Mouse (Mus musculus) embryonic facial prominence, embryonic 11.5 days (tissue): ENCODE results near the gene Mxd4. TPM values are rescaled to one million over a fixed set of nuclear protein-coding genes. Genes with fewer than 3 reads are reported as not detected.
A peak's percentile ranks its signal among the peaks of the same experiment; 100 is the strongest.

Experiments used
- ATAC-seq: fragments of 200-750 bp; cut with Nextera tagmentation; replicated peaks from 2 replicates; pipeline ENCODE4 v1.8.0; 2017; ENCODE audit warnings: low read depth; ENCODE audit not compliant: insufficient number of reproducible peaks, low FRiP score, low TSS enrichment
- DNase-seq: peaks from one replicate; pipeline ENCODE4 v3.0.0-alpha.2; 2015; ENCODE audit warnings: low spot score
- H3K27ac ChIP-seq: fragments of 300-500 bp; sonication (generic); replicated peaks from 2 replicates; pipeline ENCODE4 v1.5.1; 2014; ENCODE audit warnings: mild to moderate bottlenecking, low read depth, low read length, control low read depth
- H3K27me3 ChIP-seq: fragments of 300-500 bp; sonication (generic); 2 replicates; pipeline ENCODE4 v1.6.1; 2014; ENCODE audit warnings: mild to moderate bottlenecking, low read length, moderate library complexity, mixed read lengths; ENCODE audit not compliant: control insufficient read depth, insufficient read depth
- H3K36me3 ChIP-seq: fragments of 300-500 bp; sonication (generic); replicated peaks from 2 replicates; pipeline ENCODE4 v1.6.1; 2014; ENCODE audit warnings: low read depth, mild to moderate bottlenecking, low read length, moderate library complexity, mixed read lengths; ENCODE audit not compliant: control insufficient read depth, insufficient read depth
- H3K4me1 ChIP-seq: fragments of 300-500 bp; sonication (generic); 2 replicates; pipeline ENCODE4 v1.6.1; 2014; ENCODE audit warnings: low read length, mixed read lengths; ENCODE audit not compliant: control insufficient read depth, insufficient read depth
- H3K4me2 ChIP-seq: fragments of 300-500 bp; sonication (generic); 2 replicates; pipeline ENCODE4 v1.6.1; 2014; ENCODE audit warnings: low read depth, mild to moderate bottlenecking, control low read depth, low read length, moderate library complexity
- H3K4me3 ChIP-seq: fragments of 300-500 bp; sonication (generic); 2 replicates; pipeline ENCODE4 v1.5.1; 2014; ENCODE audit warnings: low read depth, low read length, control low read depth
- H3K9ac ChIP-seq: fragments of 300-500 bp; sonication (generic); replicated peaks from 2 replicates; pipeline ENCODE4 v1.6.1; 2014; ENCODE audit warnings: mild to moderate bottlenecking, control low read depth, low read length
- H3K9me3 ChIP-seq: fragments of 300-500 bp; sonication (generic); replicated peaks from 2 replicates; pipeline ENCODE4 v1.6.1; 2016; ENCODE audit warnings: mild to moderate bottlenecking, low read length, inconsistent platforms, mixed read lengths; ENCODE audit not compliant: control insufficient read depth
- WGBS: fragments of 180-500 bp; shearing (Covaris S2); extraction: QIAGEN DNeasy Blood & Tissue Kit; methylation state at CpG from one replicate; pipeline ENCODE4 v1.1.7; 2014; 5-methylcytosine and 5-hydroxymethylcytosine counted together
- polyA plus RNA-seq: library from polyadenylated mRNA; unstranded; fragments of >200 nt; fragmentation: Nextera tagmentation; extraction: Ambion mirVana; gene quantifications from 2 replicates; pipeline ENCODE4 v1.2.1, GENCODE M21; 2014

Gene Mxd4
- polyA plus RNA-seq, 1 experiment from 2014 or later: 17.7 TPM

GRCm38 (mm10) chr5:34177091-34177490, 10.4 kb downstream of the Mxd4 start:
- 91% methylated on average over 2 of the region's 2 CpGs for WGBS
- ATAC-seq (no peak), DNase-seq (no peak)
- Histone ChIP-seq H3K27me3 (no peaks in the 10 kb centered on the region), H3K4me2 (no peak overlapping the region), H3K4me1 (no peaks in the 10 kb centered on the region), H3K9ac (no peak overlapping the region), H3K4me3 (no peak overlapping the region), H3K36me3 (peaks cover 3% of the 10 kb centered on the region), H3K9me3 (no peaks in the 10 kb centered on the region), H3K27ac (no peak overlapping the region)

DNA sequence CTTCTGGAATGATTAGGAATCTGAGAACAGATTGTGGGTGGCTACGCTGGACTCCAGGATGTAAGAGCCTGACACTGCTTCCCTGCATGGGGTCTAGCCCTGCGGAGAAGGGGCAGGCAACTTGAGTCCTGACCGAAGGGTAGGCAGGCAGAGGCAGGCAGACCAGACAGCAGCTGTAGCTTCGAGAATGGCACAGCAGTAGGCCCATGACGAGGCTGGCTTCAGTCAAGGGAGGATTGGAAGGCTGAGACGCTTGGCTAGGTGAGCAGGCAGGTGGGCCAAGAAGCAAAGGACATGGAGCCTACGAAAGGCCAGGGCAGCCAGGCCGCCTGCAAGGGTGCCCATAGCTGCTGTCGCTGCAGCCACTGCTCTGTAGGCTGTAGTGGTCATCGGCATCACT, 10.8 kb downstream of the Mxd4 start:
- no peaks in the 10 kb centered on the region for H3K27me3 ChIP-seq
- no peaks in the 10 kb centered on the region for H3K4me1 ChIP-seq
- H3K4me3 ChIP-seq: no peak overlapping the region
- H3K36me3 ChIP-seq: peaks cover 3% of the 10 kb centered on the region
- no peaks in the 10 kb centered on the region for H3K9me3 ChIP-seq
- DNase-seq (no peak), ATAC-seq (no peak)
- no peak overlapping the region for H3K4me2 ChIP-seq
- no peak overlapping the region for H3K27ac ChIP-seq
- WGBS: 66% methylated on average over 10 of the region's 10 CpGs
- H3K9ac ChIP-seq: no peak overlapping the region

DNA sequence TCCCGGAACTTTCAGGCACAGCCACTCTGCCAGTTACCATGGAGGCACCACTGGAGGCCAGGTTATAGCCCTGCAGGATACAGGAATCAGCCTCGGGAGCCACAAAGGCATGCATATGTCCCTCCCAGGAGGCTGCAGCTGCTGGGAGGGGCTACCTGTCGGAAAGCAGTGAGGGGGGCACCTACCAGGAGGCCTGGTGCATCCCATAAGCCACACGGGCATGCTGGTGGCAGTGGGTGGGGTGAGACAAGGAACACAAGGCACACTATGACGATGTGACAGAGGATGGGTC, 12.2 kb downstream of the Mxd4 start:
- no peak overlapping the region for H3K9ac ChIP-seq
- no peak overlapping the region for H3K27ac ChIP-seq
- 30% methylated on average over 5 of the region's 5 CpGs for WGBS
- no peaks in the 10 kb centered on the region for H3K27me3 ChIP-seq
- DNase-seq (no peak), ATAC-seq (no peak)
- H3K9me3 ChIP-seq: no peaks in the 10 kb centered on the region
- H3K36me3 ChIP-seq: peaks cover 3% of the 10 kb centered on the region
- H3K4me3 ChIP-seq: no peak overlapping the region
- no peak overlapping the region for H3K4me2 ChIP-seq
- no peaks in the 10 kb centered on the region for H3K4me1 ChIP-seq

- Histone ChIP-seq H3K27ac (no peak overlapping the region), H3K4me1 (no peaks in the 10 kb centered on the region), H3K9me3 (no peaks in the 10 kb centered on the region), H3K27me3 (no peaks in the 10 kb centered on the region), H3K4me2 (no peak overlapping the region), H3K9ac (no peak overlapping the region), H3K36me3 (peaks cover 3% of the 10 kb centered on the region), H3K4me3 (no peak overlapping the region)
- ATAC-seq: no peak
- DNase-seq: no peak
- WGBS: 70% methylated on average over 5 of the region's 5 CpGs
These were observed 12.7 kb downstream of the Mxd4 start for GRCm38 (mm10) chr5:34174550-34175402.

DNA sequence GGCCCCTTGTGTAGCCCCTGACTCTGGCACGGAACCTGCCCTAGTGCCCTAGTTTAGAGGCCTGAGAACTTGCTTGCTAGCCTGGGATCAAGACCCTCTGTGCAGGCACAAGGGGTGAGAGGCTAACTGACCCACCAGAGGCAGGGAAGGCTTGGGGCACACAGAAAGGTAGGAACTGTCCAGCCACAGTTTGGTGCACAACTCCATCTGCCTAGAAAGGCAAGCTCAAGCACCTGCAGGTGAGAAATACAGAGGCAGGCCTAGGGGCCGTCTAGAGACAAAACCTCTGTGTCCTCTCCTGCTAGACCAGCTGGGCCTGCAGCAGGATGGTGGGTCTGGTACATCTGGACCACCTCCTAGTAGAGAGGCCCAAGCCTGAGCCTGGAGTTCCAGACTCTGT, 13.5 kb downstream of the Mxd4 start:
- H3K4me2 ChIP-seq: no peak overlapping the region
- no peaks in the 10 kb centered on the region for H3K27me3 ChIP-seq
- peaks cover 3% of the 10 kb centered on the region for H3K36me3 ChIP-seq
- H3K9ac ChIP-seq: no peak overlapping the region
- no peak for ATAC-seq
- H3K9me3 ChIP-seq: no peaks in the 10 kb centered on the region
- H3K27ac ChIP-seq: no peak overlapping the region
- no peak for DNase-seq
- no peaks in the 10 kb centered on the region for H3K4me1 ChIP-seq
- 83% methylated on average over 2 of the region's 2 CpGs for WGBS
- no peak overlapping the region for H3K4me3 ChIP-seq

GRCm38 (mm10) chr5:34170726-34171125, 16.8 kb downstream of the Mxd4 start:
- WGBS: 53% methylated on average over 4 of the region's 4 CpGs
- Histone ChIP-seq H3K4me1 (no peaks in the 10 kb centered on the region), H3K27ac (no peak overlapping the region), H3K36me3 (no peaks in the 10 kb centered on the region), H3K9me3 (no peaks in the 10 kb centered on the region), H3K9ac (no peak overlapping the region), H3K27me3 (no peaks in the 10 kb centered on the region), H3K4me3 (no peak overlapping the region), H3K4me2 (no peak overlapping the region)
- no peak for DNase-seq
- no peak for ATAC-seq

DNA sequence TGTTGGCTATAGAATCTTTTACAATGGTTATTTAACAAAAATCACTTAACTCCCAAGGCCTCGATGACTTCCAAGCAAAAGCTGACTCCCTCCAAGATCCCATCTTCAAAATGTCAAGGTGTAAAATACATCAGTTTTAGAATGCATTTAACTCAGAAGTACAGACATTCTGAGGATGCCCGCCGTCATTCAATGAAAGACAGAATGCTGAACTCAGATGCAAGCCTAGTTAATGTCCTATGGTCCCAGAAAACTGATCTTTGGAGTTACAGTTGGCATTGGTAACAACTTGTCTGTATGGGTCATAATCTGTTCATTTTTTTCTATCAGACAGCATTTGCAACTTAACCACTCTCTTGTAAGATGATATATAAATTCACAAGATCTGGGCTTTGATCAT, 17.6 kb downstream of the Mxd4 start:
- Histone ChIP-seq H3K27me3 (no peaks in the 10 kb centered on the region), H3K4me3 (peak overlapping the region; percentile 14; the same call in 1 of the 2 replicates), H3K36me3 (no peaks in the 10 kb centered on the region), H3K9ac (peak overlapping the region; percentile 61), H3K9me3 (no peaks in the 10 kb centered on the region), H3K4me2 (peak overlapping the region; percentile 58), H3K27ac (peak overlapping the region; percentile 68), H3K4me1 (no peaks in the 10 kb centered on the region)
- ATAC-seq (no peak), DNase-seq (no peak)
- WGBS: 81% methylated on average over 3 of the region's 3 CpGs

DNA sequence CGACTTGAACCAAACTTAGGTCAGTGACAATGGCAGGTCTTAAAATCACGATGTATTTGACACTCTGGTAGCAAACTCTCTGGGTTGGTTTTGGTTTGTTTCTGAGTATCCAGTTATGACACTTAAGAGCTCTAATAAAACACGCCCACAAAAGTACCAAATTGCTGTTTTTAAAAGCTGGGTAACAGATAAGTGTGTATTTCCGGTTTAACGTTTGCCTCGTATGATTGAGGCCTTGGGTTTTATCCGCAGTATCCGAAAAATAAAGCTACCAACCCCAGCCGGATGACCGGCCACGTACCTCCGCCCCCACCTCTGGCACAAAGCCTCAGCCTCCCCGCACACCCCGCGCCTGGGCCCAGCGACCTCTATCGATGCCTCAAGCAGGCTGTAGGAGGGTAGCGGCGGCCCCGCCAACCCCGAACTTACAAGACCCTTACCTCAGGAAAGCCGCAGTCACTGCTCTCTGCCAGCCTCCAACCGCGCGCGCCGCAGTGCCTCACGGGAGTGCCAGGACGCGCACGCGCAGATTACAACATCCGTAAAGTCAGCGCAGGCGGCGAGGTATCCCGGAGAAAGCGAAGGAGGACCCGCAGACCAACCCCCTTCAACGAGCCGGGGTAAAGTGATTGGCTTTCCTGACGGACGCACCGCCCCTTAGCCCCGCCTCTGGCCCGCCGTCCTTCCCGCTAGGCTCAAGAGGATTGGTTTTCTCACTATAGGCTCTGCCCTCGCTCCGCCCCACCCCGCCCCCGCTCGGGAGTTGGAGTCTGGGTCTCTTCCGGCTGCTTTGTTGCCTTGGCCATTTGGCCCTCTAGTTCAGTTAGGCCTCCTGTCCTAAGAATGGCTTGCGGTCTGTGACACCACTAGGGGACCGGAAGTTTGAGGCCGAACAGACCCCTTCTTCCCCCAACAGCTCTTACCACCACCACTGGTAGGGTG, 18.3 kb downstream of the Mxd4 start, which contains the start of the genes Poln and Haus3:
Gene Poln, minus strand, starts transcription at position 499 of the 942 bp plus-strand sequence.
Gene Haus3, minus strand, starts transcription at position 578 of the 942 bp plus-strand sequence.
- Histone ChIP-seq H3K4me1 (no peaks in the 10 kb centered on the region), H3K27ac (peak within 1 kb of the TSS; percentile 85), H3K36me3 (no peaks in the 10 kb centered on the region), H3K27me3 (no peaks in the 10 kb centered on the region), H3K9ac (peak within 1 kb of the TSS; percentile 92), H3K9me3 (no peaks in the 10 kb centered on the region), H3K4me3 (peak within 1 kb of the TSS; percentile 80), H3K4me2 (peak within 1 kb of the TSS; percentile 58)
- ATAC-seq: peak; percentile 99
- peak; percentile 99 for DNase-seq
- under 1% methylated on average over 57 of the region's 57 CpGs for WGBS
